Mouse (Mus musculus) heart, embryonic 12.5 days (tissue): ENCODE results near the gene Cfap97d2. TPM values are rescaled to one million over a fixed set of nuclear protein-coding genes. Genes with fewer than 3 reads are reported as not detected.

Experiments
- ATAC-seq: fragments of 200-750 bp; cut with Nextera tagmentation; 2 replicates; pipeline ENCODE4 v1.8.0; 2017; ENCODE audit warnings: moderate TSS enrichment, moderate library complexity; ENCODE audit not compliant: insufficient number of reproducible peaks, low FRiP score
- H3K27ac ChIP-seq: fragments of 300-500 bp; sonication (generic); 2 replicates; pipeline ENCODE4 v1.5.1; 2016; ENCODE audit warnings: mild to moderate bottlenecking, moderate library complexity; ENCODE audit not compliant: poor library complexity, severe bottlenecking
- H3K27me3 ChIP-seq: fragments of 300-500 bp; sonication (generic); replicated peaks from 2 replicates; pipeline ENCODE4 v1.6.1; 2016; ENCODE audit warnings: mild to moderate bottlenecking, moderate library complexity
- H3K36me3 ChIP-seq: fragments of 300-500 bp; sonication (generic); 2 replicates; pipeline ENCODE4 v1.6.1; 2016; ENCODE audit warnings: mild to moderate bottlenecking, moderate library complexity
- H3K4me1 ChIP-seq: fragments of 300-500 bp; sonication (generic); replicated peaks from 2 replicates; pipeline ENCODE4 v1.6.1; 2016; ENCODE audit warnings: mild to moderate bottlenecking
- H3K4me2 ChIP-seq: fragments of 300-500 bp; sonication (generic); 2 replicates; pipeline ENCODE4 v1.6.1; 2016; ENCODE audit warnings: mild to moderate bottlenecking, moderate library complexity
- H3K4me3 ChIP-seq: fragments of 300-500 bp; sonication (generic); 2 replicates; pipeline ENCODE4 v1.5.1; 2016; ENCODE audit warnings: mild to moderate bottlenecking
- H3K9ac ChIP-seq: fragments of 300-500 bp; sonication (generic); 2 replicates; pipeline ENCODE4 v1.6.1; 2016; ENCODE audit warnings: mild to moderate bottlenecking, moderate library complexity
- H3K9me3 ChIP-seq: fragments of 300-500 bp; sonication (generic); replicated peaks from 2 replicates; pipeline ENCODE4 v1.6.1; 2016; ENCODE audit warnings: mild to moderate bottlenecking, moderate library complexity
- WGBS: fragments of 180-500 bp; shearing (Covaris S2); methylation state at CpG from one replicate; pipeline ENCODE4 v1.1.7; 2016; 5-methylcytosine and 5-hydroxymethylcytosine counted together
- polyA plus RNA-seq: library from polyadenylated mRNA; unstranded; fragments of >200 nt; fragmentation: Nextera tagmentation; extraction: Ambion mirVana; gene quantifications from 2 replicates; pipeline ENCODE4 v1.2.1, GENCODE M21; 2016

Cfap97d2 gene
- polyA plus RNA-seq, 1 experiment from 2014 or later, result 0.26 TPM

GRCm38 (mm10) chr8:13699323-13699949, 6.3 kb upstream of the Cfap97d2 start:
- ATAC-seq, result peak; percentile 87
- Histone ChIP-seq H3K9me3 (no peaks in the 10 kb centered on the region), H3K4me2 (no peak overlapping the region), H3K27me3 (no peaks in the 10 kb centered on the region), H3K36me3 (no peaks in the 10 kb centered on the region), H3K9ac (no peak overlapping the region), H3K27ac (peak overlapping the region; percentile 70), H3K4me1 (peaks cover 48% of the 10 kb centered on the region), H3K4me3 (no peak overlapping the region)
- WGBS, result 38% methylated on average over 5 of the region's 5 CpGs

- H3K4me3 ChIP-seq, result no peak overlapping the region
- no peak overlapping the region for H3K4me2 ChIP-seq
- 64% methylated on average over 4 of the region's 4 CpGs for whole genome bisulfite sequencing
- H3K27me3 ChIP-seq, result no peaks in the 10 kb centered on the region
- H3K4me1 ChIP-seq, result peaks cover 49% of the 10 kb centered on the region
- H3K27ac ChIP-seq, result no peak overlapping the region
- no peak for ATAC-seq
- H3K9me3 ChIP-seq, result no peaks in the 10 kb centered on the region
- no peak overlapping the region for H3K9ac ChIP-seq
- H3K36me3 ChIP-seq, result no peaks in the 10 kb centered on the region
Measured at GRCm38 (mm10) chr8:13702755-13703154, 2.9 kb upstream of the Cfap97d2 start.

GRCm38 (mm10) chr8:13703756-13704155, 1.9 kb upstream of the Cfap97d2 start:
- H3K36me3 ChIP-seq, result no peaks in the 10 kb centered on the region
- no peaks in the 10 kb centered on the region for H3K27me3 ChIP-seq
- H3K4me3 ChIP-seq, result no peak overlapping the region
- 85% methylated on average over 6 of the region's 6 CpGs for WGBS
- H3K9me3 ChIP-seq, result no peaks in the 10 kb centered on the region
- no peak overlapping the region for H3K27ac ChIP-seq
- H3K4me1 ChIP-seq, result peaks cover 45% of the 10 kb centered on the region
- no peak overlapping the region for H3K4me2 ChIP-seq
- no peak overlapping the region for H3K9ac ChIP-seq
- ATAC-seq, result no peak

- H3K27me3 ChIP-seq, result no peaks in the 10 kb centered on the region
- no peaks in the 10 kb centered on the region for H3K36me3 ChIP-seq
- WGBS, result 51% methylated on average over 4 of the region's 4 CpGs
- H3K4me1 ChIP-seq, result peaks cover 39% of the 10 kb centered on the region
- ATAC-seq, result no peak
- no peak overlapping the region for H3K4me3 ChIP-seq
- H3K9ac ChIP-seq, result no peak overlapping the region
- no peak overlapping the region for H3K27ac ChIP-seq
- no peak overlapping the region for H3K4me2 ChIP-seq
- H3K9me3 ChIP-seq, result no peaks in the 10 kb centered on the region
Measured at GRCm38 (mm10) chr8:13704301-13704700, 1.4 kb upstream of the Cfap97d2 start.

GRCm38 (mm10) chr8:13706918-13707317, 1.2 kb downstream of the Cfap97d2 start:
- H3K9ac ChIP-seq, result no peak overlapping the region
- ATAC-seq, result no peak

GRCm38 (mm10) chr8:13708514-13708913, 2.8 kb downstream of the Cfap97d2 start:
- Histone ChIP-seq H3K36me3 (no peaks in the 10 kb centered on the region), H3K27me3 (no peaks in the 10 kb centered on the region), H3K9ac (no peak overlapping the region), H3K9me3 (no peaks in the 10 kb centered on the region), H3K4me2 (no peak overlapping the region), H3K27ac (no peak overlapping the region), H3K4me1 (peaks cover 12% of the 10 kb centered on the region), H3K4me3 (no peak overlapping the region)
- 86% methylated on average over 5 of the region's 5 CpGs for WGBS
- no peak for ATAC-seq

More at GRCm38 (mm10) chr8:13706918-13707317, 1.2 kb downstream of the Cfap97d2 start:
- WGBS, result 80% methylated on average over 5 of the region's 5 CpGs
- H3K27ac ChIP-seq, result no peak overlapping the region
- peaks cover 18% of the 10 kb centered on the region for H3K4me1 ChIP-seq
- H3K9me3 ChIP-seq, result no peaks in the 10 kb centered on the region
- no peaks in the 10 kb centered on the region for H3K27me3 ChIP-seq
- no peaks in the 10 kb centered on the region for H3K36me3 ChIP-seq
- H3K4me3 ChIP-seq, result no peak overlapping the region
- H3K4me2 ChIP-seq, result no peak overlapping the region

- no peaks in the 10 kb centered on the region for H3K9me3 ChIP-seq
- no peak overlapping the region for H3K9ac ChIP-seq
- H3K4me2 ChIP-seq, result no peak overlapping the region
- no peaks in the 10 kb centered on the region for H3K4me1 ChIP-seq
- H3K27ac ChIP-seq, result no peak overlapping the region
- no peaks in the 10 kb centered on the region for H3K27me3 ChIP-seq
- no peaks in the 10 kb centered on the region for H3K36me3 ChIP-seq
- no peak for ATAC-seq
- WGBS, result 87% methylated on average over 8 of the region's 8 CpGs
- H3K4me3 ChIP-seq, result no peak overlapping the region
Measured at GRCm38 (mm10) chr8:13718980-13719379, 13.3 kb downstream of the Cfap97d2 start.

GRCm38 (mm10) chr8:13725722-13726121, 20.0 kb downstream of the Cfap97d2 start:
- Histone ChIP-seq H3K4me3 (no peak overlapping the region), H3K4me2 (no peak overlapping the region), H3K27ac (no peak overlapping the region), H3K9ac (no peak overlapping the region), H3K27me3 (no peaks in the 10 kb centered on the region), H3K9me3 (no peaks in the 10 kb centered on the region), H3K4me1 (no peaks in the 10 kb centered on the region), H3K36me3 (no peaks in the 10 kb centered on the region)
- no peak for ATAC-seq

GRCm38 (mm10) chr8:13727469-13728094, 21.9 kb downstream of the Cfap97d2 start:
- Histone ChIP-seq H3K4me3 (no peak overlapping the region), H3K9me3 (no peaks in the 10 kb centered on the region), H3K27me3 (no peaks in the 10 kb centered on the region), H3K4me1 (no peaks in the 10 kb centered on the region), H3K36me3 (no peaks in the 10 kb centered on the region), H3K9ac (no peak overlapping the region), H3K27ac (no peak overlapping the region), H3K4me2 (no peak overlapping the region)
- ATAC-seq, result no peak
- 72% methylated on average over 10 of the region's 10 CpGs for WGBS

GRCm38 (mm10) chr8:13740323-13740770, 34.7 kb downstream of the Cfap97d2 start:
- peak overlapping the region; percentile 72; the same call in 1 of the 2 replicates for H3K27ac ChIP-seq
- no peak overlapping the region for H3K9ac ChIP-seq
- H3K9me3 ChIP-seq, result no peaks in the 10 kb centered on the region
- H3K27me3 ChIP-seq, result no peaks in the 10 kb centered on the region; the same call in 1 of the 2 replicates
- 26% methylated on average over 6 of the region's 6 CpGs for WGBS
- no peaks in the 10 kb centered on the region for H3K36me3 ChIP-seq
- no peak overlapping the region for H3K4me2 ChIP-seq
- no peak overlapping the region for H3K4me3 ChIP-seq
- H3K4me1 ChIP-seq, result 0 out of 2 replicates have a peak, but pooled peaks cover 2% of the 10 kb centered on the region
- ATAC-seq, result peak; percentile 73

GRCm38 (mm10) chr8:13740817-13741613, 35.3 kb downstream of the Cfap97d2 start:
- Histone ChIP-seq H3K36me3 (no peaks in the 10 kb centered on the region), H3K27ac (0 out of 2 replicates have a peak overlapping the region, but pooled peaks have one; percentile 72), H3K4me3 (no peak overlapping the region), H3K4me1 (0 out of 2 replicates have a peak, but pooled peaks cover 2% of the 10 kb centered on the region), H3K4me2 (no peak overlapping the region), H3K27me3 (no peaks in the 10 kb centered on the region; the same call in 1 of the 2 replicates), H3K9ac (no peak overlapping the region), H3K9me3 (no peaks in the 10 kb centered on the region)
- 0 out of 2 replicates have a peak, but pooled peaks have one; percentile 68 for ATAC-seq
- WGBS, result 64% methylated on average over 7 of the region's 7 CpGs
